Mouse (Mus musculus): ENCODE measurements at regions not wholly inside any gene's neighbourhood (a gene's known extent, or its start where the extent isn't known, plus 50 kb on each side); places are given as distances from the start of the nearest gene placed in this dataset.

- TF ChIP-seq CTCF (IDR thresholded peaks at IDR 0.05; ENCODE audit: insufficient read depth, low read depth, low read length) (no peak), POLR2A (IDR thresholded peaks at IDR 0.05; ENCODE audit: insufficient read depth, low read depth, low read length) (no peak)
Measured at GRCm38 (mm10) chr3:35068586-35068985, 418.4 kb downstream of the Sox2 start.
